Mouse (Mus musculus) E14TG2a.4 (cell line): ENCODE data around the gene Met.

Experiments
- CTCF ChIP-seq: conservative IDR thresholded peaks from 2 replicates; pipeline ENCODE4 v1.5.1; 2014; ENCODE audit warnings: low read length
- NANOG ChIP-seq: IDR thresholded peaks from 2 replicates; pipeline ENCODE4 v1.6.1; 2014; ENCODE audit warnings: borderline replicate concordance, low read length, mixed read lengths

- no peak for TF ChIP-seq CTCF
- TF ChIP-seq NANOG = no peak
These were observed 137.9 kb downstream of the Met start for GRCm38 (mm10) chr6:17601526-17601925.
